Mouse (Mus musculus) forebrain, postnatal 0 days (tissue): ENCODE measurements at regions not wholly inside any gene's neighbourhood (a gene's known extent, or its start where the extent isn't known, plus 50 kb on each side); places are given as distances from the start of the nearest gene placed in this dataset.

Source experiments
- ATAC-seq: fragments of 200-750 bp; cut with Nextera tagmentation; 2 replicates; pipeline ENCODE4 v1.8.0; 2017; ENCODE audit warnings: mild to moderate bottlenecking, moderate library complexity
- DNase-seq: peaks from one replicate; pipeline ENCODE4 v3.0.0-alpha.2; 2015
- H3K27ac ChIP-seq: fragments of 300-500 bp; sonication (generic); 2 replicates; pipeline ENCODE4 v1.5.1; 2014; ENCODE audit warnings: low read depth, mild to moderate bottlenecking, antibody characterized with exemption, low read length, moderate library complexity, mixed read lengths
- H3K27me3 ChIP-seq: fragments of 300-500 bp; sonication (generic); 2 replicates; pipeline ENCODE4 v1.6.1; 2014; ENCODE audit warnings: mild to moderate bottlenecking, low read length, mixed read lengths; ENCODE audit not compliant: insufficient read depth
- H3K36me3 ChIP-seq: fragments of 300-500 bp; sonication (generic); 2 replicates; pipeline ENCODE4 v1.6.1; 2014; ENCODE audit warnings: mild to moderate bottlenecking, moderate library complexity; ENCODE audit not compliant: insufficient read depth
- H3K4me1 ChIP-seq: fragments of 300-500 bp; sonication (generic); 2 replicates; pipeline ENCODE4 v1.6.1; 2014; ENCODE audit warnings: antibody characterized with exemption; ENCODE audit not compliant: insufficient read depth
- H3K4me2 ChIP-seq: fragments of 300-500 bp; sonication (generic); 2 replicates; pipeline ENCODE4 v1.6.1; 2014; ENCODE audit warnings: low read depth, mild to moderate bottlenecking, moderate library complexity
- H3K4me3 ChIP-seq: fragments of 300-500 bp; sonication (generic); 2 replicates; pipeline ENCODE4 v1.5.1; 2014; ENCODE audit warnings: low read depth, low read length, mixed read lengths
- H3K9ac ChIP-seq: fragments of 300-500 bp; sonication (generic); 2 replicates; pipeline ENCODE4 v1.6.1; 2014; ENCODE audit warnings: mild to moderate bottlenecking
- H3K9me3 ChIP-seq: fragments of 300-500 bp; sonication (generic); 2 replicates; pipeline ENCODE4 v1.6.1; 2016; ENCODE audit warnings: low read length
- CTCF ChIP-seq: sonication (generic); IDR thresholded peaks from 2 replicates; pipeline ENCODE4 v1.5.1; 2016; ENCODE audit warnings: antibody characterized with exemption, control low read depth, low read depth
- WGBS: fragments of 180-500 bp; shearing (Covaris S2); extraction: QIAGEN DNeasy Blood & Tissue Kit; methylation state at CpG from one replicate; pipeline ENCODE4 v1.1.7; 2014; 5-methylcytosine and 5-hydroxymethylcytosine counted together

DNA sequence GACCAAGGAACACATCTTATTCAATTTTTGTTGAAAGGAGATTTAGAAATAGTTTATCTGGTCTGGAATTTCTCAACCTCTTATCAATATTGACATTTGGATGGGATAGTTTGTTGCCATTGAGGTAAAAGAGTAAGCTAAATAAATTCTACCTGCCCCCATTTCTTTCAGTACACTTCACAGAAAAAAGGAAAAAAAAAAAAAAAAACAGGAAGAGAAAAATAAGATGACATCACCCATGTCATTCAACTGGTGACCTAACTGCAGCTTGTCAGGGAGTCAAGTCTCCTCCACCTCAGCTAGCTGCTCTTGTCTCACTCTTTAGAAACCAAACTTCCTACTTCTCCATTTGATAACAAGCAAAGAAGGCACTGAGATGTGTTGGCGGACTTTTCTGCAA, 61.3 kb upstream of the Agps start:
- Histone ChIP-seq H3K4me2 (no peak overlapping the region), H3K9ac (no peak overlapping the region), H3K4me1 (no peaks in the 10 kb centered on the region), H3K27ac (no peak overlapping the region), H3K36me3 (no peaks in the 10 kb centered on the region), H3K27me3 (no peaks in the 10 kb centered on the region), H3K4me3 (no peak overlapping the region), H3K9me3 (no peaks in the 10 kb centered on the region)
- TF ChIP-seq CTCF: no peak
- ATAC-seq (no peak), DNase-seq (no peak)
- WGBS: 97% methylated on average over 1 of the region's 1 CpGs

DNA sequence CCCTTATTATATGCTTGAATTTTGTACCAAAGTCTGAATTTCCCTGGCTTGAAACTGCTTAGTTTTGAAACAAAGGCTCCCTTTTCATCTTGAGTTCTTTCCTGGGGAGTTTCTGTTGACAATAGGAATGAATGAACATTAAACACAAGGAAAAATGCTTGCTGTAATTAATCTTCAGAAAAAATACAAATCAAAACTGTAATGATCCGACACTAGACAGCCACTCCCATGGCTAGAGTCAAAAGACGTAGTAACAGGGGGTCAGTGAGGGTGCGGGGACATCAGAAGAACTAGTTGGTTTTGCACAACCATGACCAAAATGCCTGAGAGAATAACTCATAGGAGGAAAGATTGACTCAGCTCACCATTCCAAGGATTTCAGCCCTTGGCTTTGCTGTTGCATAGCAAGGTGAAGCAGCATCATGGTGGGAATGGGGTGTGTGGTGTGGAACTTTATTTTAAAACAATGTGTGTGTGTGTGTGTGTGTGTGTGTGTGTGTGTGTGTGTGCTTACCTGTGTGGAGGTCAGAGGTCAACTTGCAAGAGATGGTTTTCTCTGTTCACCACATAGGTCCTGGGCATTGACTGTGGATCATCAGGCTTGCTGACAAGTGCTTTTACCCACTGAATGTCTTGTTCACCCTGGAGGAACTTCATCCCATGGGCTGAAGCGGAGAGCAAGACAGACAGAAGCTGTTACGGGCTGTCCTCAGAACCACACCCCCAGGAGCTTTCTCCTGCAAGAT, 63.2 kb upstream of the Agps start:
- ATAC-seq: no peak
- H3K4me3 ChIP-seq: no peak overlapping the region
- no peaks in the 10 kb centered on the region for H3K4me1 ChIP-seq
- no peak for DNase-seq
- no peaks in the 10 kb centered on the region for H3K27me3 ChIP-seq
- H3K9me3 ChIP-seq: no peaks in the 10 kb centered on the region
- H3K9ac ChIP-seq: no peak overlapping the region
- TF ChIP-seq CTCF: no peak
- H3K27ac ChIP-seq: 0 out of 2 replicates have a peak overlapping the region, but pooled peaks have one; percentile 29
- H3K36me3 ChIP-seq: no peaks in the 10 kb centered on the region
- H3K4me2 ChIP-seq: no peak overlapping the region
- 53% methylated on average over 5 of the region's 5 CpGs for WGBS

DNA sequence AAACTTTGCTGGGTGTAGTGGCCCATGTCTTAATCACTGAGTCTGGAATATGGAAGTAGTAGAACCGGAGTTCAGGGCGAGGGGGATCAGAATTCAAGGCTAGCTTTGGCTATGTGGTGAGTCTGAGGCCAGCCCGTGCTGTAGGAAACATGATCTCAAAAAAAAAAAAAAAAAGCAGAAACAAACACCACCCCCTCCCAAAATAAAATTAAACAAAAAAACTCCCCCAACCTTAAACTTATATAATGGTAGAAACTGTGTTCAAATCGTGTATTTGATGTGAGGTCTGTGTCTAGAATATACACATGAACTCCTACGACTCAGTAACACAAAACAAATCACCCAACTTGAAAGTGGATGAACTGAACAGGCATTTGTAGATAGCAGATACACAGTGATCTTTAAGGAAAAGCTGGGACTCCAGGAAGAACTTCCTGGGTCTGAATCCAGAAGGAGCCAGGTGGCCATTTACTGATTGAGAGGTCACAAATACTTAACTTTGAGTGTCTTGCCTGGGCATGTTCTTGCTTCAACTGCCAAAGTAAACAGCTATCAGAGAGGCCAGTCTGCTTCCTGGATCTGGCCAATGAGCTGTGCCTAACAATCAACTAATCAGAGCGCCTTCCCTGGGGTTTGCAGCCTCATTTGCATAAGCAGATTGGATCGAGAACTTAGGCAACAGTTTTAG, 63.6 kb upstream of the Nfe2l2 start:
- WGBS: 38% methylated on average over 7 of the region's 7 CpGs
- TF ChIP-seq CTCF: no peak
- 0 out of 2 replicates have a peak overlapping the region, but pooled peaks have one; percentile 29 for H3K27ac ChIP-seq

DNA sequence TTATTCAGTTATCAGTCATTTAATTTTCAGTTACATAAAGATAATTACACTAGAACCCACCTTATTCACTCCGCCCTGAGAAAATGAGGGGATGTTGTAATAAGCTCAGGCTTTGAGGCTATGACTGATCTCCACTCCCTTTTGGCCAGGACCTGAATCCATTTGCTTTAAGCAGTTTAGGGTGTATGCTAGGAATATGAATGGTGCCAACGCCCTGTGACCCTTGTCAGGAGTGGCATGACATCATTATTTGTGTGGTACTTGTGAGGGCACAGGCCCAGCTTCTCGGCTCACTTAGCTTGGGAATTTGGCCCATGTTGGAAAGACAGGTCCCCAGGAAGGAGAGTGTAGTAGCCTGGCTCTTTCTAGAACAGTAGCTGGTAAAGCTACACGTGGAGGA, 61.0 kb upstream of the Nfe2l2 start:
- Histone ChIP-seq H3K27ac (no peak overlapping the region), H3K9me3 (no peaks in the 10 kb centered on the region), H3K9ac (no peak overlapping the region), H3K36me3 (no peaks in the 10 kb centered on the region), H3K4me1 (no peaks in the 10 kb centered on the region), H3K4me2 (no peak overlapping the region), H3K4me3 (no peak overlapping the region), H3K27me3 (no peaks in the 10 kb centered on the region)
- ATAC-seq (no peak), DNase-seq (no peak)
- WGBS: 80% methylated on average over 4 of the region's 4 CpGs
- no peak for TF ChIP-seq CTCF

More for the DNA sequence above, 63.6 kb upstream of the Nfe2l2 start:
- Histone ChIP-seq H3K4me2 (no peak overlapping the region), H3K9ac (no peak overlapping the region), H3K4me3 (no peak overlapping the region), H3K27me3 (no peaks in the 10 kb centered on the region), H3K36me3 (no peaks in the 10 kb centered on the region), H3K4me1 (no peaks in the 10 kb centered on the region), H3K9me3 (no peaks in the 10 kb centered on the region)
- ATAC-seq (peak; percentile 53; the same call in 1 of the 2 replicates), DNase-seq (peak; percentile 37)

DNA sequence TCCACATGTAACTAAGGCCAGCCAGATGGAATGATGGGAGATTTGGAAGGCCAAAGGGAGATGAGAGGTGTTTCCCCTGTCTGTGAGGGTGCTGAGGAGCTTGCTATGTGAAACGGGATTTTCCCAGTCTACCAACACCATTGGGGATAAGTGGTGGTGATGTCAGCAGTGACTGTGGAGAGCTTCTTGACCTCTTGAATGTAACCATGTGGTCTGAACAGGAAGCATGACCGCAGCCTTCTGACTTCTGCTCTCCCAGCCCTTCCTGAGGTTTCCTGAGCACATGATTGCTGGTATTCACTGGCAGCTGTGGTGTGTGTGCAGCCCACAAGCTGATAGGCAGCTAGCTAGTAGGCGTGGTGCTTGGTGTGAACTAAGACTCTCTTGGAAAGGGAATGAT, 58.8 kb upstream of the Nfe2l2 start:
- no peak for TF ChIP-seq CTCF
- Histone ChIP-seq H3K9me3 (no peaks in the 10 kb centered on the region), H3K36me3 (no peaks in the 10 kb centered on the region), H3K4me3 (no peak overlapping the region), H3K4me1 (no peaks in the 10 kb centered on the region), H3K9ac (no peak overlapping the region), H3K4me2 (no peak overlapping the region), H3K27ac (no peak overlapping the region), H3K27me3 (no peaks in the 10 kb centered on the region)
- DNase-seq (no peak), ATAC-seq (no peak)
- 87% methylated on average over 3 of the region's 3 CpGs for WGBS

DNA sequence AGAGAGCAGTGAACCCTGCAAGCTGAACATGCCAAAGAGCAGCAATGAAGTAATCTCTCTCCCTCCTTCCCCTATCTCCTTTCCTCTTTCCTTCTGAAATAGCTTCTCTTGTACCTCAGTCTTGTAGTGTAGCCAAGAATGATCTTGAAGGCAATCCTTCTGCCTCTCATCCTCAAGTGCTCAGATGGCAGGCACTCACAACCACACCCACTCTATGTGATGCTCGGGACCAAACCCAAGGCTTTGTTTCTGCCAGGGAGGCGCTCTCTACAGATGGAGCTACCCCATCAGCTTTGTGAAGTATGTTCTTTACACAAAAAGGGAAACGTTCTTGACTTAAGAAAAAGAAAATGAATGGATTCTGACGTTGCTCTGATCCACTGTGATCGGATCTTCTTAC, 57.6 kb upstream of the Nfe2l2 start:
- no peak overlapping the region for H3K4me3 ChIP-seq
- peak; percentile 18 for DNase-seq
- H3K36me3 ChIP-seq: no peaks in the 10 kb centered on the region
- H3K9ac ChIP-seq: no peak overlapping the region
- TF ChIP-seq CTCF: no peak
- H3K27me3 ChIP-seq: no peaks in the 10 kb centered on the region
- WGBS: 69% methylated on average over 5 of the region's 5 CpGs
- H3K9me3 ChIP-seq: no peaks in the 10 kb centered on the region
- no peaks in the 10 kb centered on the region for H3K4me1 ChIP-seq
- no peak overlapping the region for H3K4me2 ChIP-seq
- no peak for ATAC-seq
- no peak overlapping the region for H3K27ac ChIP-seq

DNA sequence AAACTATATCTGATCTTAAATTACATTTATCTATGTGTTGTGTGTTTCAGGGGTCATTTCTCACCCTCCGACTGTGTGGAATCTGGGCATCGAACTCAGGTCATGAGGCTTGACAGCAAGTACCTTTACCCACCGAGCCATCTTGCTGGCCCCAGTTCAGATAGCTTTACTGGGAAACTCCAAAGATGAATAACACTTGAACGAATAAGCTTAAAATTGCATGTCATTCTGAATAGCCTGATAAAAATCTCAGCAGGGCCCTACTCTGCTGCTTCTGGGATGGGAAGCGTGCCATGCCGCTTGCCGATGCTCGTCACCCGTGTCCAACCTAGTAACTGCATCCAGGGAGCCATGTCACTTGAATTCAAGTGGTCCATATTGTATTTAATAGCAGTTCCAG, 57.2 kb upstream of the Nfe2l2 start:
- Histone ChIP-seq H3K4me3 (no peak overlapping the region), H3K9ac (no peak overlapping the region), H3K27ac (no peak overlapping the region), H3K36me3 (no peaks in the 10 kb centered on the region), H3K4me2 (no peak overlapping the region), H3K27me3 (no peaks in the 10 kb centered on the region), H3K4me1 (no peaks in the 10 kb centered on the region), H3K9me3 (no peaks in the 10 kb centered on the region)
- ATAC-seq (no peak), DNase-seq (no peak)
- WGBS: 76% methylated on average over 9 of the region's 9 CpGs
- TF ChIP-seq CTCF: no peak
